Mouse (Mus musculus) 3134 (cell line): ENCODE measurements around the gene Rint1.

ENCODE experiments used
- DNase-seq: peaks from one replicate; pipeline ENCODE4 v3.0.0-alpha.2; 2011; ENCODE audit warnings: low spot score; ENCODE audit not compliant: insufficient read length; ENCODE audit errors: extremely low read depth

Gene Rint1

DNA sequence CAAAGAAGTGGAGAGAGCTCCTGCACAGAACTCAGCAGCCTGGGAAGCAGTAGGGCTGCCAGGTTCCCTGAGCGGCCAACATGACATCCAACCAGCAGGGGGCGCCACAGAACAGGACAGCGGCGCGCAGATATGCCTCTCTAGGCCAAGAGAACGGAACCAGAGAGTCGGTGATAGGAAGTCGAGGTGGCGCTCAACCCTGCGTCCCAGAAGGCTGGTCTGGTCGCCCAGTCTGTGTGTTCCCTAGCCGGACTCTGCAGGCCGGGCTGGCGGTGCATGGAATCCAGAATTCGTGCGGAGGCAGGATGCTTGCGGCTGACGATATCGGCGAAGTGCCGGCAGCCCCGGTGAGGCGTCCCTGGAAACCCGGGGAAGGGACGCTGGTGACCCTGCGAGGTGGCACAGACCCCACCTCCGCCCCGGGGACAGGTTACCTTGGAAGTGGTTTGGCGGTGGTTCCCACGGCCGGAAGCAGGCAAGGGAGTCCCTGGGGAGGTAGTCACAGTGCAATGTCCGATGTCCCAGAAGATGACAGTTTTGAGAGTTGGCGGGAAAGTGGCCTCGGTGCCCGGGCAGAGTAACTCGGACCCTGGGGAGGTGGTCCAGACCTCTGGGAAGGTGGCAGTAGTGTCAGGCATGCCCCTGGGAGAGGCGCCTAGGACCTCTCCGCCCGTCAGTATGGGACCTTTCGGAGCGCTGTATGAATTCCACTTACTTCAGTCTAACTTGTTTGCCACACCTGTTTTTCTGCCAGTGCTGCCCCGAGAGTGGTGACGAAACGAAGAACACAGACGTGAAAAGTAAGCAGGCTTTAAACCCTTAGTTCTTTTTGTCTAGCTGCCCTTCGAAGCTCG is at the start of gene Rint1:
Gene Rint1 (plus strand): TSS at position 176 of the 854 bp plus-strand sequence.
- DNase-seq = peak; percentile 89

DNA sequence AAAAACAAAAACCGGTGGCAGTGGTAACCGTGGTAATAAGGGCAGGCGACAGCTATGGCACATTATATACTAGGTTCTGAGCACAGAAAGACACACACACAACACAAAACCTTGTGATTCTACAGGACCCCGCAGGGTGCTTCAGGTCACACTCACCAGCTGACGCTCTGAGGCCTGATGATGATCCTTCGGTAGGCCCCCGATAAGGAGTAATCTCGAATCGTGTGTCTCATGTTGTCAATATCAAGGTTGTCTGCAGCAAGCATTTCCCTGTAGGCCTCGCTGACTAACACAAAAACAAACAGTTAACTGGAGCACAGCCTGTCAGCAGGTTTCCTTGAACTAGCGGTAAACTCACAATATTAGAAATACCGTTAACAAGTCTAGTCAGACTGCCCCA is 44.2 kb upstream of the Rint1 start:
- no peak for DNase-seq

DNA sequence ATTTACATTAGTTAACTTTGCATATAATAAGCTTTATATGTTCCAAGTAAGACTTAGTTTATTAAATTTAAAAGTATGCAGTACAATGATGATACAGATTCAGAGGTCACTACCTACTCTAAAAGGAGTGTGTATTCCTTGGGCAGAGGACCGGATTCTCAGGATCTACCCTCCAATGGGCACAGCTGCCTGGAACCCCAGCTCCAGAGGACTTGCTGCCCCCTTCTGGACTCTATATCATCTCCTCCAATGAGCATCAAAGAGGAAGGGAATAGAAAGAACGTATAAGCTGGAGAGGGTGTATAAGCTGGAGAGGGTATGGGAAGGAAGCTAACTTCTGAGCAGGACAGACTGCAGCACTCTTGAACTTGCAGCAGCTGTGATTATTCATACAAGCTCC is 37.6 kb upstream of the Rint1 start:
- DNase-seq = no peak

- DNase-seq = no peak
These were observed 31.9 kb upstream of the Rint1 start for GRCm38 (mm10) chr5:23755591-23755990.

DNA sequence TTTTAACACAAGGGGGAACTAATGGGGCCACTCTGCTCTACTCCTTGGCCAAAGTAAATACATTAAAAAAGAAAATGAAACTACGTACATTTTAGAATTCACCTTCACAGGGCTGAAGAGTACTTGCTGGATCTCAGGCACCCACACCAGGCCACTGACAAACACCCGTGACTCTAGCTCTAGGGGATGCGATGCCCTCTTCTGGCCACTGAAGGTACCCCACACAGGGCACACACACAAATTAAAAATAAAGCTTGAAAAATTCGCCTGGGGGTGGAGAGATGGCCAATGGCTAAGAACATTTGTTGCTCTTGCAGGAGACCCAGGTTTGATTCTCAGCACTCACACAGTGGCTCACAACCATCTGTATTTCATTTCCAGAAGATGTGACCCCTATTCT is 31.1 kb upstream of the Rint1 start:
- DNase-seq = no peak

DNA sequence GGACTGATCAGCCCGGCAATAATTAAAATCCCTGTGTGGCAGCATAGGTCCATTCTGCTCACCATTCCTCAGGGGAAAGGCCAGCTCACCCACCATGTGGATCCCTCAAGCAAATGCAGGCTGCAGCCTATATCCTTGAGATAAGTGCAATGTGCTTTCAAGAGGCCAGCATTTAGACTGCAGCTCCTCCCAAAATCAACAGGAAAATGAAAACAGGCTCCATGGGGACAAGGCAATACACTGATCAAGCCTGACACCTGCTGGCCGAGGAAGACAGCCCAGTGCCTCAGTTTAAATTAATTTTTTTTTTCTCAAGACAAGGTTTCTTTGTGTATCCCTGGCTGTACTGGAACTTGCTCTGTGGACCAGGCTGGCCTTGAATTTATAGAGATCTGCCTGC is 28.9 kb upstream of the Rint1 start:
- DNase-seq = no peak

- DNase-seq = no peak
These were observed 25.0 kb upstream of the Rint1 start for GRCm38 (mm10) chr5:23762531-23762930.

- no peak for DNase-seq
These were observed 23.0 kb upstream of the Rint1 start for GRCm38 (mm10) chr5:23764557-23764956.

DNA sequence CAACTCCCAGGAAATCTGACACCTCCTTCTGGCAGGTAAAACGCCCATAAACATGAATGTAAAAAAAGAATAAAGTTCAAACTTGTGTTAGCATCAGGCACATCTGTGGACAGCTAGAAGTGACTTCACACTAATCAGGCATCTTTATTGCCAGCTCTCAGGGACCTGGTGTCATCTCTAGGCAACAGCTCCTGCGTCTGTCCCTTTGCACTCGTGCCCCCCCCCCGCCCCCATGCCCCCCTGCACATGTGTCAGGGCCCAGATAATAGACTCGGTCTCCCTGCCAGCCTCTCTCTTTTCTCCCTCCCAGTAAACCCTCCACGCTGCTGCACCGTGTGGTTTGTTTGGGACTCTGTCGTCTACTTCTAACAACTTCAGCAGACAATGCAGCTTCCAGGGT is 16.4 kb upstream of the Rint1 start:
- DNase-seq = no peak

- no peak for DNase-seq
These were observed 13.3 kb upstream of the Rint1 start for GRCm38 (mm10) chr5:23774186-23774585.

DNA sequence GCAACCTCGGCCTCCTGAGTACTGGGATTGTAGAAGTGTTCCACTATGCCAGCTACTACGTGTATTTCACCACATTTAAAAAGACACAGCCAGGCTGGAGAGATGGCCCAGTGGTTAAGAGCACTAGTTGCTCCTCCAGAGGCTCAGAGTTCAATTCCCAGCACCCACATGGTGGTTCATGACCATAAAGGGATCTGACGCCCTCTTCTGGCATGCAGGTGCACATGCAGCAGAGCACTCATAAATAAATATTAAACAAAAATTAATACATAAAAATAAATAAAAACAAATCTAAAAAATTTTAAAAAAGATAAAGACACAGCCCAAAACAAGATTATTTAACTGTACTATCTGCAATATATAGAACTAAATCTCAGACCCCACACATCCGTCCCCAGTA is 7.0 kb upstream of the Rint1 start:
- DNase-seq = no peak

DNA sequence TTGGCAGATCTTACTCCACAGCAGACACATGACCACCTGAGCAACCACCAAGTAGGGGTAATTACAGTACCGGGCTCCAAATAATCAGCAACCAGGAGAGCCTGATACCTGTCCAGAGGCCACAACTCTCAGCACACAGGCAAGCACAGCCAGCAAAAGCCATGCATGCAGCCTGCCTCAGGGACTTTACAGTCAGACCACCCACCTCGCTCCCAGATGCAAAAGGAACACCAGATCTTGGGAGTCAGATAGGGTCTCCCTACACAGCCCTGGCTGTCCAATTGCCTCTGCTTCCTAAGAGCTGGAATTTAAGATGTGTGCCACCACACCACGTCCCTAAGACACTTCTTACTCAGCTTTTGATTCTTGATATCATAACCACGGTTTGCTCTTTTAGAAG is 6.3 kb upstream of the Rint1 start:
- no peak for DNase-seq

GRCm38 (mm10) chr5:23782051-23782810 is 5.3 kb upstream of the Rint1 start:
- peak; percentile 19 for DNase-seq

- peak; percentile 94 for DNase-seq
These were observed 4.3 kb upstream of the Rint1 start, which contains the start of gene Pus7 for GRCm38 (mm10) chr5:23782931-23783877. Pus7 (minus strand) TSS chr5:23783711.

- DNase-seq = no peak
These were observed 899 bp downstream of the Rint1 start for GRCm38 (mm10) chr5:23788390-23788830.

GRCm38 (mm10) chr5:23789078-23789612 is 1.6 kb downstream of the Rint1 start:
- no peak for DNase-seq

DNA sequence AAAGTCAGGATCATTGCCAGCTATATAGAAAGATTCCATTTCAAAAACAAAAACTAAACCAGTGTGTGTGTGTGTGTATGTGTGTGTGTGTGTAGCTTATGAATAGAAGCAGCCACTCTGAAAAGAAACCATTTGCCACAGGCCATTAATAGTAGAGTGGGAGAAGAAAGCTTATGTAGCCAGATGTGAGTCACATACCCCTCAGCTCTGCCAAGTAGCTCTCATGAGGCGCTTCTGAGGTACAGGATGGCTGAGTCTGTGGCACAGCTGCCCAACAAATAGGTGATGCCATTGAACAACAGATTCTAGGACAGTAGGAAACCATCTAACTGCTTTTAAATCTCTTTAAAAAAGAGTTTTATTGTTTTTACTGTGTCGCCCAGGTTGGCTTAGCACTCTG is 5.2 kb downstream of the Rint1 start:
- no peak for DNase-seq

- DNase-seq = no peak
These were observed 27.3 kb downstream of the Rint1 start for GRCm38 (mm10) chr5:23814841-23815240.

DNA sequence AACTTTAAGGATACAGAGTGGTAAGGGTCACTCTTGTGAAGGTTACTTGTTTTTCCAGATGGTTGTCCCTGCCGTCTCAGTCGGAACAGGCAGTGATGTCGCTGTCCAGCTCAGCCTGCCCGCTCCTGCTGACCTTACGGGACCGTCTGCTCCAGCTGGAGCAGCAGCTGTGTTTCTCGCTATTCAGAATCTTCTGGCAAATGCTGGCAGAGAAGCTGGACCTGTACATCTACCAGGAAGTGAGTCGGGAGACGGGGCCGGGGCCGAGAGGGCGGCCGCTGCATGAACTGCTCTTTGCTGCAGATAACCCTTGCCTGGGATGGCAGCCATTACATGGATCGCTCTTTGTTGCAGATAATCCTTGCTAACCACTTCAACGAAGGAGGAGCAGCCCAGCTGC is 29.2 kb downstream of the Rint1 start:
- no peak for DNase-seq

GRCm38 (mm10) chr5:23822306-23822705 is 34.8 kb downstream of the Rint1 start:
- no peak for DNase-seq
